Comparison of ENCODE assay signal across 13 mouse cellular contexts in the genomic region with DNA sequence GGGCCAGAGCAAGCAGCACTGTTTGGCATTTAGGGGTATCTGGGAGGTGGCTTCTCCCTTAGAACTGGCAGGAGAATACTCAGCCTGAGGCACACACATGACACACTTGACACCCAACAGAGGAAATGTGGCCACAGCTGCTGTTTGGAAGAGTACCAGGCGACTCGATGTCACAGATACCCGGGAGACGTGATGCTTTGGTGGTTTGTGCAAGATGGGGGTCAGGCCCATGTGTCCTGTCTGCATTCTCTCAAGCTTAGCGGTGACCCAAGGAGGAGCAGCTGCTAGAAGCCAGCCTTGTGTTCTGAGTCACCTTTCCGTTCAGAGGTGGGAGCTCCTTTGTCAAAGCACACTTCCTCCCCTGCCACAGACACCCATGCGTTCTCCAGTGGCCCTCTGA. TPM values are rescaled to one million over a fixed set of nuclear protein-coding genes. Genes with fewer than 3 reads are reported as not detected.
DNase-seq lines count a peak whose midpoint lies in the region; ATAC-seq and TF ChIP-seq lines count a peak whose summit lies in the region.
"Had no signal": no experiment of that assay in that cellular context is flagged by ENCODE, and none has a peak within 500 bp of the region (broad histone marks: within the 10 kb centered on the region; RNA-seq: fewer than 3 reads in every experiment).

No protein-coding gene starts in this region.

- no peak overlapping the region for H3K4me3 ChIP-seq in heart, postnatal 0 days (ENCODE audit: low read depth, low read length)
- H3K4me3 ChIP-seq: left cerebral cortex, adult 2 months; stomach, embryonic 15.5 days had no signal

- H3K9me3 ChIP-seq in heart, postnatal 0 days (replicated peaks; ENCODE audit: control insufficient read depth, low read length), result no peaks in the 10 kb centered on the region
- H3K9me3 ChIP-seq: stomach, embryonic 15.5 days had no signal

- TF ChIP-seq EP300 in heart, postnatal 0 days (IDR thresholded peaks at IDR 0.05; ENCODE audit: low read depth), result no peak

- H3K9ac ChIP-seq in heart, postnatal 0 days (replicated peaks; ENCODE audit: low read depth, low read length), result no peak overlapping the region
- H3K9ac ChIP-seq: stomach, embryonic 15.5 days had no signal

- no peak overlapping the region for H3K4me2 ChIP-seq in heart, postnatal 0 days (ENCODE audit: low read depth, low read length)
- H3K4me2 ChIP-seq: stomach, embryonic 15.5 days had no signal

- TF ChIP-seq CTCF in heart, postnatal 0 days (IDR thresholded peaks at IDR 0.05; ENCODE audit: low read depth), result no peak

- no peaks in the 10 kb centered on the region for H3K36me3 ChIP-seq in heart, postnatal 0 days (replicated peaks; ENCODE audit: control insufficient read depth, insufficient read depth, low read length)
- H3K36me3 ChIP-seq: stomach, embryonic 15.5 days had no signal

- no peak overlapping the region for H3K27ac ChIP-seq in heart, postnatal 0 days (ENCODE audit: low read depth)
- H3K27ac ChIP-seq: left cerebral cortex, adult 2 months; macrophage; stomach, embryonic 15.5 days had no signal

- no peaks in the 10 kb centered on the region for H3K27me3 ChIP-seq in heart, postnatal 0 days (ENCODE audit: control insufficient read depth, insufficient read depth, low read length)
- H3K27me3 ChIP-seq: stomach, embryonic 15.5 days had no signal

- peaks cover 22% of the 10 kb centered on the region for H3K4me1 ChIP-seq in heart, postnatal 0 days (ENCODE audit: control insufficient read depth, insufficient read depth)

- ATAC-seq in heart, postnatal 0 days (ENCODE audit: insufficient read depth, low read depth), result 0 out of 2 replicates have a peak, but pooled peaks have one; percentile 16
- ATAC-seq in megakaryocyte progenitor cell, adult 5-6 weeks (replicated peaks; ENCODE audit: poor library complexity), result peak; percentile 35
- no peak for ATAC-seq in erythroblast, adult 5-6 weeks (replicated peaks; ENCODE audit: low FRiP score, poor library complexity, severe bottlenecking)
- ATAC-seq: intestine, postnatal 0 days had no signal

- 52% methylated on average over 7 of the region's 7 CpGs for WGBS in heart, postnatal 0 days

- DNase-seq in heart, postnatal 0 days (ENCODE audit: low spot score), result no peak
- no peak for DNase-seq in heart, adult 9 months (ENCODE audit: low spot score in 2 of 2)
- DNase-seq in spleen, postnatal 36 days (ENCODE audit: low spot score in 2 of 2), result peak; percentile 48 to 58
- DNase-seq in spleen, postnatal 14 days (ENCODE audit: low spot score in 2 of 2), result no peak
- DNase-seq in adrenal gland, adult 8-10 months, result no peak
- DNase-seq in kidney, adult 8-10 months, result no peak
- DNase-seq: gastrocnemius, postnatal 25 days had no signal

RNA-seq across cellular contexts. Expression of gene Rin3, which starts 12.4 kb away (rescaled TPM):
- 11.6 and 13.4 TPM in 2 replicates for total RNA-seq in heart, postnatal 0 days (2014; rRNA removed; ENCODE audit: low replicate concordance)
- 4.6 TPM in 2 replicates for polyA plus RNA-seq in heart, postnatal 0 days (2015; fragmentation: Nextera tagmentation; extraction: Ambion mirVana)
- total RNA-seq in megakaryocyte progenitor cell, adult 5-6 weeks (2015), result 119 and 135 TPM in 2 replicates
- 68.0 and 70.5 TPM in 2 replicates for total RNA-seq in megakaryocyte progenitor cell, adult 5-6 weeks (2017)
- total RNA-seq in erythroblast, adult 5-6 weeks (2015; ENCODE audit: low replicate concordance), result 42.0 and 48.8 TPM in 2 replicates
- total RNA-seq in erythroblast, adult 5-6 weeks (2017; ENCODE audit: low replicate concordance), result 30.0 and 33.7 TPM in 2 replicates
- 10 to 100 TPM; 11.3 to 18.2 (median 14.0) TPM for total RNA-seq in adrenal gland, adult 8-10 months (2022)

Comparison
In these comparisons a context has a peak if more than half of its experiments do, and no peak if none do; other contexts are left out.
1. DNase-seq: peak in spleen, postnatal 36 days (2 of 2); none in heart, postnatal 0 days (single experiment), heart, adult 9 months (0 of 2), spleen, postnatal 14 days (0 of 2), adrenal gland, adult 8-10 months (single experiment) and kidney, adult 8-10 months (0 of 2).